Mouse (Mus musculus): ENCODE results near the gene Mapkbp1. TPM values are rescaled to one million over a fixed set of nuclear protein-coding genes. Genes with fewer than 3 reads are reported as not detected.

Mapkbp1 gene
- polyA plus RNA-seq (2016; fragmentation: Nextera tagmentation; extraction: Ambion mirVana), result 4.7 and 5.8 TPM in 2 replicates

GRCm38 (mm10) chr2:119972537-119972879, at the start of gene Mapkbp1:
TSS of gene Mapkbp1 (plus strand) at chr2:119972699.
- Histone ChIP-seq H3K27me3 (no peaks in the 10 kb centered on the region), H3K9ac (replicated peaks) (peak within 1 kb of the TSS; percentile 81), H3K4me3 (peak within 1 kb of the TSS; percentile 83), H3K27ac (replicated peaks) (peak within 1 kb of the TSS; percentile 63; the same call in 1 of the 2 replicates), H3K4me1 (peaks cover 20% of the 10 kb centered on the region), H3K4me2 (replicated peaks) (peak within 1 kb of the TSS; percentile 69), H3K36me3 (no peaks in the 10 kb centered on the region), H3K9me3 (no peaks in the 10 kb centered on the region)
- ATAC-seq (ENCODE audit: low FRiP score, low read depth), result peak; percentile 88
- under 1% methylated on average over 18 of the region's 19 CpGs for WGBS

GRCm38 (mm10) chr2:119970571-119970970, 1.9 kb upstream of the Mapkbp1 start:
- WGBS, result 53% methylated on average over 9 of the region's 9 CpGs

GRCm38 (mm10) chr2:119971316-119971715, 1.2 kb upstream of the Mapkbp1 start:
- Histone ChIP-seq H3K4me2 (replicated peaks) (peak overlapping the region; percentile 69), H3K9me3 (no peaks in the 10 kb centered on the region), H3K9ac (replicated peaks) (no peak overlapping the region), H3K36me3 (no peaks in the 10 kb centered on the region), H3K27me3 (no peaks in the 10 kb centered on the region), H3K4me3 (no peak overlapping the region), H3K27ac (replicated peaks) (no peak overlapping the region), H3K4me1 (peaks cover 20% of the 10 kb centered on the region)
- ATAC-seq (ENCODE audit: low FRiP score, low read depth), result no peak
- 84% methylated on average over 3 of the region's 3 CpGs for WGBS

More at GRCm38 (mm10) chr2:119970571-119970970, 1.9 kb upstream of the Mapkbp1 start:
- no peak for ATAC-seq (ENCODE audit: low FRiP score, low read depth)
- H3K36me3 ChIP-seq, result no peaks in the 10 kb centered on the region
- H3K9ac ChIP-seq (replicated peaks), result no peak overlapping the region
- H3K27ac ChIP-seq (replicated peaks), result no peak overlapping the region
- no peak overlapping the region for H3K4me3 ChIP-seq
- H3K9me3 ChIP-seq, result no peaks in the 10 kb centered on the region
- H3K4me2 ChIP-seq (replicated peaks), result no peak overlapping the region
- H3K27me3 ChIP-seq, result no peaks in the 10 kb centered on the region
- H3K4me1 ChIP-seq, result peaks cover 20% of the 10 kb centered on the region

GRCm38 (mm10) chr2:119971837-119972536, 512 bp upstream of the Mapkbp1 start:
- peak overlapping the region; percentile 83 for H3K4me3 ChIP-seq
- H3K9me3 ChIP-seq, result no peaks in the 10 kb centered on the region
- peak overlapping the region; percentile 63; the same call in 1 of the 2 replicates for H3K27ac ChIP-seq (replicated peaks)
- no peaks in the 10 kb centered on the region for H3K27me3 ChIP-seq
- peak overlapping the region; percentile 81 for H3K9ac ChIP-seq (replicated peaks)
- H3K4me2 ChIP-seq (replicated peaks), result peak overlapping the region; percentile 69
- WGBS, result 4% methylated on average over 31 of the region's 32 CpGs
- ATAC-seq (ENCODE audit: low FRiP score, low read depth), result peak; percentile 99
- no peaks in the 10 kb centered on the region for H3K36me3 ChIP-seq
- H3K4me1 ChIP-seq, result peaks cover 20% of the 10 kb centered on the region

- ATAC-seq (ENCODE audit: low FRiP score, low read depth), result no peak
- WGBS, result 87% methylated on average over 7 of the region's 7 CpGs
- H3K4me2 ChIP-seq (replicated peaks), result no peak overlapping the region
- H3K9ac ChIP-seq (replicated peaks), result no peak overlapping the region
- H3K9me3 ChIP-seq, result no peaks in the 10 kb centered on the region
- H3K27ac ChIP-seq (replicated peaks), result no peak overlapping the region
- H3K27me3 ChIP-seq, result no peaks in the 10 kb centered on the region
- H3K36me3 ChIP-seq, result peaks cover 8% of the 10 kb centered on the region; the same call in 1 of the 2 replicates
- H3K4me3 ChIP-seq, result no peak overlapping the region
- peaks cover 11% of the 10 kb centered on the region; the same call in 1 of the 2 replicates for H3K4me1 ChIP-seq
These were observed 8.0 kb downstream of the Mapkbp1 start for GRCm38 (mm10) chr2:119980343-119980986.

GRCm38 (mm10) chr2:119981631-119982030, 9.1 kb downstream of the Mapkbp1 start:
- H3K9ac ChIP-seq (replicated peaks), result no peak overlapping the region
- no peak overlapping the region for H3K4me2 ChIP-seq (replicated peaks)
- no peaks in the 10 kb centered on the region for H3K27me3 ChIP-seq
- no peak for ATAC-seq (ENCODE audit: low FRiP score, low read depth)
- peaks cover 8% of the 10 kb centered on the region; the same call in 1 of the 2 replicates for H3K36me3 ChIP-seq
- WGBS, result 81% methylated on average over 2 of the region's 2 CpGs
- no peaks in the 10 kb centered on the region for H3K9me3 ChIP-seq
- no peak overlapping the region for H3K27ac ChIP-seq (replicated peaks)
- H3K4me3 ChIP-seq, result no peak overlapping the region
- peaks cover 15% of the 10 kb centered on the region; the same call in 1 of the 2 replicates for H3K4me1 ChIP-seq

GRCm38 (mm10) chr2:119985871-119986270, 13.4 kb downstream of the Mapkbp1 start:
- H3K9ac ChIP-seq (replicated peaks), result no peak overlapping the region
- 78% methylated on average over 8 of the region's 8 CpGs for WGBS
- no peak for ATAC-seq (ENCODE audit: low FRiP score, low read depth)

GRCm38 (mm10) chr2:119986369-119986768, 13.9 kb downstream of the Mapkbp1 start:
- Histone ChIP-seq H3K27ac (replicated peaks) (no peak overlapping the region), H3K9ac (replicated peaks) (no peak overlapping the region), H3K9me3 (no peaks in the 10 kb centered on the region), H3K4me1 (peaks cover 4% of the 10 kb centered on the region; the same call in 1 of the 2 replicates), H3K4me3 (no peak overlapping the region), H3K27me3 (no peaks in the 10 kb centered on the region), H3K4me2 (replicated peaks) (no peak overlapping the region), H3K36me3 (peaks cover 8% of the 10 kb centered on the region; the same call in 1 of the 2 replicates)
- 62% methylated on average over 6 of the region's 6 CpGs for WGBS
- ATAC-seq (ENCODE audit: low FRiP score, low read depth), result no peak

More at GRCm38 (mm10) chr2:119985871-119986270, 13.4 kb downstream of the Mapkbp1 start:
- H3K4me3 ChIP-seq, result no peak overlapping the region
- no peak overlapping the region for H3K4me2 ChIP-seq (replicated peaks)
- H3K27ac ChIP-seq (replicated peaks), result no peak overlapping the region
- H3K4me1 ChIP-seq, result peaks cover 4% of the 10 kb centered on the region; the same call in 1 of the 2 replicates
- H3K9me3 ChIP-seq, result no peaks in the 10 kb centered on the region
- H3K36me3 ChIP-seq, result peaks cover 8% of the 10 kb centered on the region; the same call in 1 of the 2 replicates
- no peaks in the 10 kb centered on the region for H3K27me3 ChIP-seq

GRCm38 (mm10) chr2:119987441-119987840, 14.9 kb downstream of the Mapkbp1 start:
- 98% methylated on average over 2 of the region's 2 CpGs for WGBS
- no peaks in the 10 kb centered on the region for H3K27me3 ChIP-seq
- ATAC-seq (ENCODE audit: low FRiP score, low read depth), result no peak
- peaks cover 4% of the 10 kb centered on the region; the same call in 1 of the 2 replicates for H3K36me3 ChIP-seq
- H3K4me1 ChIP-seq, result peaks cover 4% of the 10 kb centered on the region; the same call in 1 of the 2 replicates
- no peak overlapping the region for H3K9ac ChIP-seq (replicated peaks)
- no peak overlapping the region for H3K4me3 ChIP-seq
- H3K4me2 ChIP-seq (replicated peaks), result no peak overlapping the region
- no peak overlapping the region for H3K27ac ChIP-seq (replicated peaks)
- no peaks in the 10 kb centered on the region for H3K9me3 ChIP-seq

- 89% methylated on average over 4 of the region's 4 CpGs for WGBS
- peaks cover 4% of the 10 kb centered on the region; the same call in 1 of the 2 replicates for H3K4me1 ChIP-seq
- H3K9me3 ChIP-seq, result no peaks in the 10 kb centered on the region
- H3K36me3 ChIP-seq, result no peaks in the 10 kb centered on the region
- no peak overlapping the region for H3K9ac ChIP-seq (replicated peaks)
- no peak overlapping the region for H3K4me3 ChIP-seq
- H3K27ac ChIP-seq (replicated peaks), result no peak overlapping the region
- no peak for ATAC-seq (ENCODE audit: low FRiP score, low read depth)
- no peak overlapping the region for H3K4me2 ChIP-seq (replicated peaks)
- H3K27me3 ChIP-seq, result no peaks in the 10 kb centered on the region
These were observed 16.5 kb downstream of the Mapkbp1 start for GRCm38 (mm10) chr2:119988952-119989351.

GRCm38 (mm10) chr2:119990881-119991280, 18.4 kb downstream of the Mapkbp1 start:
- H3K27me3 ChIP-seq, result no peaks in the 10 kb centered on the region
- no peaks in the 10 kb centered on the region for H3K36me3 ChIP-seq
- peaks cover 4% of the 10 kb centered on the region; the same call in 1 of the 2 replicates for H3K4me1 ChIP-seq
- ATAC-seq (ENCODE audit: low FRiP score, low read depth), result no peak
- no peaks in the 10 kb centered on the region for H3K9me3 ChIP-seq
- no peak overlapping the region for H3K27ac ChIP-seq (replicated peaks)
- 90% methylated on average over 6 of the region's 6 CpGs for WGBS
- H3K9ac ChIP-seq (replicated peaks), result no peak overlapping the region
- H3K4me2 ChIP-seq (replicated peaks), result no peak overlapping the region
- H3K4me3 ChIP-seq, result no peak overlapping the region

GRCm38 (mm10) chr2:119992349-119992748, 19.9 kb downstream of the Mapkbp1 start:
- Histone ChIP-seq H3K36me3 (no peaks in the 10 kb centered on the region), H3K27ac (replicated peaks) (no peak overlapping the region), H3K4me3 (no peak overlapping the region), H3K27me3 (no peaks in the 10 kb centered on the region), H3K4me2 (replicated peaks) (no peak overlapping the region), H3K4me1 (no peaks in the 10 kb centered on the region), H3K9ac (replicated peaks) (no peak overlapping the region), H3K9me3 (no peaks in the 10 kb centered on the region)
- 94% methylated on average over 2 of the region's 2 CpGs for WGBS
- no peak for ATAC-seq (ENCODE audit: low FRiP score, low read depth)

Measured in midbrain, embryonic 12.5 days (tissue).